Mouse (Mus musculus): Measurements from ENCODE around the gene Gm49661. TPM values are rescaled to one million over a fixed set of nuclear protein-coding genes. Genes with fewer than 3 reads are reported as not detected.

Gm49661 gene
- polyA plus RNA-seq, 1 experiment: not detected

- no peak for DNase-seq
- Histone ChIP-seq H3K36me3 (ENCODE audit: control insufficient read depth, insufficient read depth, low read length) (no peaks in the 10 kb centered on the region), H3K27ac (ENCODE audit: insufficient read depth, low read depth, low read length) (no peak overlapping the region), H3K4me3 (ENCODE audit: insufficient read depth, low read depth, low read length) (no peak overlapping the region), H3K4me1 (ENCODE audit: control insufficient read depth, insufficient read depth, low read length) (no peaks in the 10 kb centered on the region), H3K27me3 (replicated peaks; ENCODE audit: control insufficient read depth, insufficient read depth, low read length) (peaks cover 3% of the 10 kb centered on the region)
- WGBS: 80% methylated on average over 13 of the region's 13 CpGs
- TF ChIP-seq CTCF (conservative IDR thresholded peaks at IDR 0.05; ENCODE audit: insufficient read depth, insufficient read length, low read depth, low read length) (no peak), POLR2A (IDR thresholded peaks at IDR 0.05; ENCODE audit: low read depth, low read length) (no peak)
Observed at GRCm38 (mm10) chr8:84930582-84930981, 38.7 kb downstream of the Gm49661 start.

- no peaks in the 10 kb centered on the region for H3K27me3 ChIP-seq (replicated peaks; ENCODE audit: control insufficient read depth, insufficient read depth, low read length)
- WGBS: 3% methylated on average over 52 of the region's 52 CpGs
- H3K27ac ChIP-seq (ENCODE audit: insufficient read depth, low read depth, low read length): no peak overlapping the region
- H3K4me3 ChIP-seq (ENCODE audit: insufficient read depth, low read depth, low read length): no peak overlapping the region
- no peaks in the 10 kb centered on the region for H3K4me1 ChIP-seq (ENCODE audit: control insufficient read depth, insufficient read depth, low read length)
- H3K36me3 ChIP-seq (ENCODE audit: control insufficient read depth, insufficient read depth, low read length): no peaks in the 10 kb centered on the region
- TF ChIP-seq POLR2A (IDR thresholded peaks at IDR 0.05; ENCODE audit: low read depth, low read length) (no peak), CTCF (conservative IDR thresholded peaks at IDR 0.05; ENCODE audit: insufficient read depth, insufficient read length, low read depth, low read length) (peak; percentile 78)
- DNase-seq: peak; percentile 70
Observed at GRCm38 (mm10) chr8:84928456-84929306, 40.6 kb downstream of the Gm49661 start.

- no peak for TF ChIP-seq POLR2A (IDR thresholded peaks at IDR 0.05; ENCODE audit: low read depth, low read length)
- TF ChIP-seq CTCF (conservative IDR thresholded peaks at IDR 0.05; ENCODE audit: insufficient read depth, insufficient read length, low read depth, low read length): no peak
- Histone ChIP-seq H3K36me3 (ENCODE audit: control insufficient read depth, insufficient read depth, low read length) (no peaks in the 10 kb centered on the region), H3K27me3 (replicated peaks; ENCODE audit: control insufficient read depth, insufficient read depth, low read length) (no peaks in the 10 kb centered on the region)
Observed at GRCm38 (mm10) chr8:84927513-84927912, 41.7 kb downstream of the Gm49661 start.

GRCm38 (mm10) chr8:84925557-84925956 lies 43.7 kb downstream of the Gm49661 start:
- DNase-seq: no peak
- no peaks in the 10 kb centered on the region for H3K4me1 ChIP-seq (ENCODE audit: control insufficient read depth, insufficient read depth, low read length)
- 51% methylated on average over 7 of the region's 7 CpGs for WGBS
- no peak overlapping the region for H3K27ac ChIP-seq (ENCODE audit: insufficient read depth, low read depth, low read length)
- no peaks in the 10 kb centered on the region for H3K36me3 ChIP-seq (ENCODE audit: control insufficient read depth, insufficient read depth, low read length)
- no peak overlapping the region for H3K4me3 ChIP-seq (ENCODE audit: insufficient read depth, low read depth, low read length)
- no peaks in the 10 kb centered on the region for H3K27me3 ChIP-seq (replicated peaks; ENCODE audit: control insufficient read depth, insufficient read depth, low read length)
- TF ChIP-seq POLR2A (IDR thresholded peaks at IDR 0.05; ENCODE audit: low read depth, low read length) (no peak), CTCF (conservative IDR thresholded peaks at IDR 0.05; ENCODE audit: insufficient read depth, insufficient read length, low read depth, low read length) (no peak)

More at GRCm38 (mm10) chr8:84927513-84927912, 41.7 kb downstream of the Gm49661 start:
- WGBS: 85% methylated on average over 1 of the region's 1 CpGs
- Histone ChIP-seq H3K27ac (ENCODE audit: insufficient read depth, low read depth, low read length) (no peak overlapping the region), H3K4me3 (ENCODE audit: insufficient read depth, low read depth, low read length) (no peak overlapping the region), H3K4me1 (ENCODE audit: control insufficient read depth, insufficient read depth, low read length) (no peaks in the 10 kb centered on the region)
- no peak for DNase-seq

GRCm38 (mm10) chr8:84921596-84921995 lies 47.6 kb downstream of the Gm49661 start:
- H3K27ac ChIP-seq (ENCODE audit: insufficient read depth, low read depth, low read length): no peak overlapping the region
- H3K27me3 ChIP-seq (replicated peaks; ENCODE audit: control insufficient read depth, insufficient read depth, low read length): no peaks in the 10 kb centered on the region
- no peaks in the 10 kb centered on the region for H3K4me1 ChIP-seq (ENCODE audit: control insufficient read depth, insufficient read depth, low read length)
- no peak overlapping the region for H3K4me3 ChIP-seq (ENCODE audit: insufficient read depth, low read depth, low read length)
- no peak for TF ChIP-seq POLR2A (IDR thresholded peaks at IDR 0.05; ENCODE audit: low read depth, low read length)
- TF ChIP-seq CTCF (conservative IDR thresholded peaks at IDR 0.05; ENCODE audit: insufficient read depth, insufficient read length, low read depth, low read length): no peak
- no peak for DNase-seq
- no peaks in the 10 kb centered on the region for H3K36me3 ChIP-seq (ENCODE audit: control insufficient read depth, insufficient read depth, low read length)
- 66% methylated on average over 2 of the region's 2 CpGs for WGBS

GRCm38 (mm10) chr8:84918646-84919045 lies 50.6 kb downstream of the Gm49661 start:
- no peaks in the 10 kb centered on the region for H3K4me1 ChIP-seq (ENCODE audit: control insufficient read depth, insufficient read depth, low read length)
- no peak for DNase-seq
- no peaks in the 10 kb centered on the region for H3K27me3 ChIP-seq (replicated peaks; ENCODE audit: control insufficient read depth, insufficient read depth, low read length)
- no peaks in the 10 kb centered on the region for H3K36me3 ChIP-seq (ENCODE audit: control insufficient read depth, insufficient read depth, low read length)
- no peak overlapping the region for H3K4me3 ChIP-seq (ENCODE audit: insufficient read depth, low read depth, low read length)
- 95% methylated on average over 15 of the region's 15 CpGs for WGBS
- TF ChIP-seq CTCF (conservative IDR thresholded peaks at IDR 0.05; ENCODE audit: insufficient read depth, insufficient read length, low read depth, low read length) (no peak), POLR2A (IDR thresholded peaks at IDR 0.05; ENCODE audit: low read depth, low read length) (no peak)
- H3K27ac ChIP-seq (ENCODE audit: insufficient read depth, low read depth, low read length): no peak overlapping the region

- TF ChIP-seq POLR2A (IDR thresholded peaks at IDR 0.05; ENCODE audit: low read depth, low read length) (no peak), CTCF (conservative IDR thresholded peaks at IDR 0.05; ENCODE audit: insufficient read depth, insufficient read length, low read depth, low read length) (no peak)
Observed at GRCm38 (mm10) chr8:84917781-84918180, 51.5 kb downstream of the Gm49661 start.

More at GRCm38 (mm10) chr8:84917781-84918180, 51.5 kb downstream of the Gm49661 start:
- no peak for DNase-seq
- Histone ChIP-seq H3K4me1 (ENCODE audit: control insufficient read depth, insufficient read depth, low read length) (no peaks in the 10 kb centered on the region), H3K27me3 (replicated peaks; ENCODE audit: control insufficient read depth, insufficient read depth, low read length) (no peaks in the 10 kb centered on the region), H3K36me3 (ENCODE audit: control insufficient read depth, insufficient read depth, low read length) (no peaks in the 10 kb centered on the region), H3K27ac (ENCODE audit: insufficient read depth, low read depth, low read length) (no peak overlapping the region), H3K4me3 (ENCODE audit: insufficient read depth, low read depth, low read length) (no peak overlapping the region)
- 31% methylated on average over 20 of the region's 20 CpGs for WGBS

Other genes starting within 250 kb of the Gm49661 start
- 0.65 and 0.81 TPM in 2 replicates for gene G430095P16Rik, start 246.4 kb downstream of the Gm49661 start, polyA plus RNA-seq (2012; rRNA removed)
- gene Nfix, start 169.1 kb downstream of the Gm49661 start, polyA plus RNA-seq (2012; rRNA removed): 17.7 and 22.1 TPM in 2 replicates
- gene Dand5, start 146.6 kb downstream of the Gm49661 start, polyA plus RNA-seq (2012; rRNA removed): 4.4 and 4.5 TPM in 2 replicates
- 24.2 and 41.0 TPM in 2 replicates for gene Gadd45gip1, start 137.9 kb downstream of the Gm49661 start, polyA plus RNA-seq (2012; rRNA removed)
- 73.0 TPM in 2 replicates for gene Rad23a, start 128.8 kb downstream of the Gm49661 start, polyA plus RNA-seq (2012; rRNA removed)
- 316 and 337 TPM in 2 replicates for gene Calr, start 122.5 kb downstream of the Gm49661 start, polyA plus RNA-seq (2012; rRNA removed)
- gene Farsa, start 112.4 kb downstream of the Gm49661 start, polyA plus RNA-seq (2012; rRNA removed): 37.5 and 37.6 TPM in 2 replicates
- gene Syce2, start 97.3 kb downstream of the Gm49661 start, polyA plus RNA-seq (2012; rRNA removed): 0.87 and 1.7 TPM in 2 replicates
- gene Gcdh, start 75.5 kb downstream of the Gm49661 start, polyA plus RNA-seq (2012; rRNA removed): 700 TPM in 2 replicates
- 3.2 and 6.0 TPM in 2 replicates for gene Klf1, start 67.5 kb downstream of the Gm49661 start, polyA plus RNA-seq (2012; rRNA removed)
- gene Dnase2a, start 60.9 kb downstream of the Gm49661 start, polyA plus RNA-seq (2012; rRNA removed): 19.0 and 20.1 TPM in 2 replicates
- gene Mast1, start 32.1 kb downstream of the Gm49661 start, polyA plus RNA-seq (2012; rRNA removed): 0.18 and 0.38 TPM in 2 replicates
- not detected in 2 replicates for gene Rtbdn, start 22.4 kb downstream of the Gm49661 start, polyA plus RNA-seq (2012; rRNA removed)
- gene Prdx2, start 154 bp upstream of the Gm49661 start, polyA plus RNA-seq (2012; rRNA removed): 304 and 376 TPM in 2 replicates
- 29.4 and 34.4 TPM in 2 replicates for gene Rnaseh2a, start 334 bp upstream of the Gm49661 start, polyA plus RNA-seq (2012; rRNA removed)
- 19.2 and 20.9 TPM in 2 replicates for gene Junb, start 9.3 kb upstream of the Gm49661 start, polyA plus RNA-seq (2012; rRNA removed)
- gene Hook2, start 21.2 kb upstream of the Gm49661 start, polyA plus RNA-seq (2012; rRNA removed): 34.5 and 34.6 TPM in 2 replicates
- not detected in 2 replicates for gene Best2, start 45.1 kb upstream of the Gm49661 start, polyA plus RNA-seq (2012; rRNA removed)
- gene Asna1, start 55.8 kb upstream of the Gm49661 start, polyA plus RNA-seq (2012; rRNA removed): 266 and 270 TPM in 2 replicates
- gene Trir, start 57.4 kb upstream of the Gm49661 start, polyA plus RNA-seq (2012; rRNA removed): 103 and 111 TPM in 2 replicates
- 36.1 and 45.0 TPM in 2 replicates for gene Tnpo2, start 67.5 kb upstream of the Gm49661 start, polyA plus RNA-seq (2012; rRNA removed)
- 32.6 and 39.6 TPM in 2 replicates for gene Fbxw9, start 90.6 kb upstream of the Gm49661 start, polyA plus RNA-seq (2012; rRNA removed)
- gene Gm5741, start 98.5 kb upstream of the Gm49661 start, polyA plus RNA-seq (2012; rRNA removed): 0.91 TPM in 1 of 2 replicates, not detected in the other
- gene Dhps, start 102.3 kb upstream of the Gm49661 start, polyA plus RNA-seq (2012; rRNA removed): 26.0 and 30.8 TPM in 2 replicates
- 141 and 157 TPM in 2 replicates for gene Wdr83os, start 111.3 kb upstream of the Gm49661 start, polyA plus RNA-seq (2012; rRNA removed)
- 33.7 and 37.7 TPM in 2 replicates for gene Wdr83, start 111.9 kb upstream of the Gm49661 start, polyA plus RNA-seq (2012; rRNA removed)
- gene Man2b1, start 113.8 kb upstream of the Gm49661 start, polyA plus RNA-seq (2012; rRNA removed): 111 and 116 TPM in 2 replicates
- gene Zfp791, start 153.7 kb upstream of the Gm49661 start, polyA plus RNA-seq (2012; rRNA removed): 0.76 and 0.84 TPM in 2 replicates
- not detected in 2 replicates for gene Cks1brt, start 182.5 kb upstream of the Gm49661 start, polyA plus RNA-seq (2012; rRNA removed)